Mouse (Mus musculus): ENCODE data around the gene Lpar2. TPM values are rescaled to one million over a fixed set of nuclear protein-coding genes. Genes with fewer than 3 reads are reported as not detected.

Gene Lpar2
- 7.2 and 8.0 TPM in 2 replicates for polyA plus RNA-seq (2012; rRNA removed)

GRCm38 (mm10) chr8:69822386-69823191 lies at the start of gene Lpar2:
Lpar2 (plus strand) TSS chr8:69822429.
- no peak; the same call in 1 of the 2 replicates for TF ChIP-seq CTCF (IDR thresholded peaks at IDR 0.05; ENCODE audit: borderline replicate concordance, extremely low read depth, insufficient read depth, insufficient read length)
- TF ChIP-seq POLR2A (IDR thresholded peaks at IDR 0.05; ENCODE audit: borderline replicate concordance, extremely low read depth, insufficient read depth, insufficient read length, poor library complexity, severe bottlenecking): peak; percentile 42; the same call in 1 of the 2 replicates
- DNase-seq (ENCODE audit: low read depth): peak; percentile 91

DNA sequence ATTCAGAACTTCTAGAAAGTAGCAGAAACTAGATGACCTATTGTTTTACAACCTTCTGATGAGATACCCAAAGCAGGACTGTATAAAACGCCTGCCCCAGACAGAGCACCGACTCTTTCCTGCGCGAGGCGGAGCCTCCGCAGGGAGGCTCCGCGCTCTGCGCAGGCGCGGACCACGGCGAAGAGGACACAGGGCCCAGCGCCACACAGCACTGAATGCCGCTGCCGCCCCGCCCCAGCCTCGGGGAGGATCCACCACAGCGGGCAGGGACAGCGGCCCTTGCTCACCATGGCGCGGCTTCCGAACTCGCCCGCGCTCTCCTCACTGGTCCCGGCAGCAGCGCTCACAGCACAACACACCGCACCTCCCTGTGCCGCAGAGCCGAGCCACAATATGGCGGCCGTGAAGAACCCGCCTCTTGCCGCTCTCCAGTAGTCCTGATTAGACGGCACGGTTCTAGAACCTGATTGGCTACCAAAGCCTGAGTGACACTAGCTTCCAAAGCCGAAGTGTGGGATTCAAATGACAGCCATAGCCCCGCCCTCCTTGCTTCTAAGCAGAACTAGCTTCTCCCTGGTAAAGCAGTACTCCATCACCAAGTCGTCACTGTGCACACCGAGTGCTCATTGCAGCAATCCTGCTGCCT lies 47.6 kb upstream of the Lpar2 start, which contains the start of gene Gm20422:
Gene Gm20422, minus strand, starts transcription at position 384 of the 646 bp plus-strand sequence.
- peak; percentile 100 for DNase-seq (ENCODE audit: low read depth)
- TF ChIP-seq POLR2A (IDR thresholded peaks at IDR 0.05; ENCODE audit: borderline replicate concordance, extremely low read depth, insufficient read depth, insufficient read length, poor library complexity, severe bottlenecking) (peak; percentile 85), CTCF (IDR thresholded peaks at IDR 0.05; ENCODE audit: borderline replicate concordance, extremely low read depth, insufficient read depth, insufficient read length) (no peak)

DNA sequence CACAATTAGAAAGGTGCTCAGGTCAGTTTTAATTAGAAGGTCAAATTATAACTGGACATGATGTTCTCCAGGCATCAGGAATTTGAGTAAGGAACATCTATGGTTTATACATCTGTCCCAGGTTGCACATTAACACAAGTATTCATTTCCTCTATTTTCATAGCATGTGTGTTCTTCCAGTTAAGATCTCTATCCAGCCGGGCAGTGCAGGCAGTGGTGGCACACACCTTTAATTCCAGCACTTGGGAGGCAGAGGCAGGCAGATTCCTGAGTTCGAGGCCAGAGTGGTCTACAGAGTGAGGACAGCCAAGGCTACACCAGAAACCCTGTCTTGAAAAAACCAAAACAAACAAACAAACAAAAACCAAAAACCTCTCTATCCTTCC lies 47.1 kb upstream of the Lpar2 start:
- DNase-seq (ENCODE audit: low read depth): no peak
- no peak for TF ChIP-seq POLR2A (IDR thresholded peaks at IDR 0.05; ENCODE audit: borderline replicate concordance, extremely low read depth, insufficient read depth, insufficient read length, poor library complexity, severe bottlenecking)
- no peak for TF ChIP-seq CTCF (IDR thresholded peaks at IDR 0.05; ENCODE audit: borderline replicate concordance, extremely low read depth, insufficient read depth, insufficient read length)

DNA sequence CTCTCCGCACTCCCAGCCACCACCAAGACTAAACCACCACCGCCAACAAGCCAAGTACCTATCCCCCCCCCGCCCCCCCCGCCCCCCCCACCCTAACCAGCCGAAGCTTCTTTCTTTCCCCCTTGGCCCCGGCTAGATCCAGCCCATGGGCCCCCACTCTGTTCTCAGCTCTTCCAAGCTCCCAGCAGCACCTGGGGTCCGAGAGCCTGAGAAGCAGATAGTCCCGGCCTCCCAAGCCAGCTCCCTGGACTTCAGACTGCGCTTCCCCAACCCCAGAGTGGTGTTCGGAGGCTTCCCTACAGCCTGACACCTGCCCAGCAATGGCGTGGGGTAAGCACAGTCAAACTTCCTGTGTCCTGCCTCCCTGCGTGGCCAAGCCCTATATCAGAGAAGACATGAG lies 45.1 kb upstream of the Lpar2 start:
- TF ChIP-seq CTCF (IDR thresholded peaks at IDR 0.05; ENCODE audit: borderline replicate concordance, extremely low read depth, insufficient read depth, insufficient read length) (no peak), POLR2A (IDR thresholded peaks at IDR 0.05; ENCODE audit: borderline replicate concordance, extremely low read depth, insufficient read depth, insufficient read length, poor library complexity, severe bottlenecking) (no peak)
- no peak for DNase-seq (ENCODE audit: low read depth)

DNA sequence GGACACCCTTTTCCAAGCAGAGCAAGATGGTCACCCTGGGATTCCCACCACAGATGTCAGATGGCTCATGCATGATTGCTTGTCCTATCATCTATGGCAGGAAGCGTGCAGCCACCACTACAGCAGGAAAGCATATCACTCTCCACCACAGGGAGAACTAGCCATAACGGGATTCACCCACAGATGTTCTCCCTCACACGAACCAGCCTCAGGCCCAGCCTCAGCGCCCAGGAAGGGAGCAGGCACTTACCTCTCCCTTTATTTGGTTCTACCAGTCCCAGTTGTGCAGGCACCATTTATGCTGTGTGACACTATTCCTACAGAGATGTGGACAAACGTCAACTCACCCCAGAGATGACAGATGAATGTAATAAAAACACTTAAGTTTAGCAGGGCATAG lies 33.1 kb upstream of the Lpar2 start:
- DNase-seq (ENCODE audit: low read depth): no peak
- TF ChIP-seq CTCF (IDR thresholded peaks at IDR 0.05; ENCODE audit: borderline replicate concordance, extremely low read depth, insufficient read depth, insufficient read length): no peak
- TF ChIP-seq POLR2A (IDR thresholded peaks at IDR 0.05; ENCODE audit: borderline replicate concordance, extremely low read depth, insufficient read depth, insufficient read length, poor library complexity, severe bottlenecking): no peak

- no peak for DNase-seq (ENCODE audit: low read depth)
- TF ChIP-seq CTCF (IDR thresholded peaks at IDR 0.05; ENCODE audit: borderline replicate concordance, extremely low read depth, insufficient read depth, insufficient read length): no peak
These were observed 32.5 kb upstream of the Lpar2 start for GRCm38 (mm10) chr8:69789731-69790130.

GRCm38 (mm10) chr8:69790364-69790763 lies 31.9 kb upstream of the Lpar2 start:
- TF ChIP-seq POLR2A (IDR thresholded peaks at IDR 0.05; ENCODE audit: borderline replicate concordance, extremely low read depth, insufficient read depth, insufficient read length, poor library complexity, severe bottlenecking) (no peak), CTCF (IDR thresholded peaks at IDR 0.05; ENCODE audit: borderline replicate concordance, extremely low read depth, insufficient read depth, insufficient read length) (no peak)
- peak; percentile 43 for DNase-seq (ENCODE audit: low read depth)

- DNase-seq (ENCODE audit: low read depth): peak; percentile 95
- TF ChIP-seq CTCF (IDR thresholded peaks at IDR 0.05; ENCODE audit: borderline replicate concordance, extremely low read depth, insufficient read depth, insufficient read length): no peak
- TF ChIP-seq POLR2A (IDR thresholded peaks at IDR 0.05; ENCODE audit: borderline replicate concordance, extremely low read depth, insufficient read depth, insufficient read length, poor library complexity, severe bottlenecking): peak; percentile 90
These were observed 31.4 kb upstream of the Lpar2 start, which contains the start of the genes Atp13a1 and Zfp866 for GRCm38 (mm10) chr8:69790773-69791367. Atp13a1 (plus strand) TSS chr8:69791163. Zfp866 (minus strand) TSS chr8:69791178.

- TF ChIP-seq POLR2A (IDR thresholded peaks at IDR 0.05; ENCODE audit: borderline replicate concordance, extremely low read depth, insufficient read depth, insufficient read length, poor library complexity, severe bottlenecking): no peak
- no peak for TF ChIP-seq CTCF (IDR thresholded peaks at IDR 0.05; ENCODE audit: borderline replicate concordance, extremely low read depth, insufficient read depth, insufficient read length)
- peak; percentile 49 for DNase-seq (ENCODE audit: low read depth)
These were observed 30.7 kb upstream of the Lpar2 start for GRCm38 (mm10) chr8:69791415-69792068.

- no peak for DNase-seq (ENCODE audit: low read depth)
- TF ChIP-seq CTCF (IDR thresholded peaks at IDR 0.05; ENCODE audit: borderline replicate concordance, extremely low read depth, insufficient read depth, insufficient read length) (no peak), POLR2A (IDR thresholded peaks at IDR 0.05; ENCODE audit: borderline replicate concordance, extremely low read depth, insufficient read depth, insufficient read length, poor library complexity, severe bottlenecking) (no peak)
These were observed 28.6 kb upstream of the Lpar2 start for GRCm38 (mm10) chr8:69793666-69794065.

- no peak for DNase-seq (ENCODE audit: low read depth)
- TF ChIP-seq POLR2A (IDR thresholded peaks at IDR 0.05; ENCODE audit: borderline replicate concordance, extremely low read depth, insufficient read depth, insufficient read length, poor library complexity, severe bottlenecking): no peak
- TF ChIP-seq CTCF (IDR thresholded peaks at IDR 0.05; ENCODE audit: borderline replicate concordance, extremely low read depth, insufficient read depth, insufficient read length): no peak
These were observed 28.1 kb upstream of the Lpar2 start for GRCm38 (mm10) chr8:69794096-69794495.
